Mouse (Mus musculus) forebrain, postnatal 0 days (tissue): ENCODE data around the gene Jmjd1c. TPM values are rescaled to one million over a fixed set of nuclear protein-coding genes. Genes with fewer than 3 reads are reported as not detected.

ENCODE experiments used
- ATAC-seq: fragments of 200-750 bp; cut with Nextera tagmentation; 2 replicates; pipeline ENCODE4 v1.8.0; 2017; ENCODE audit warnings: mild to moderate bottlenecking, moderate library complexity
- DNase-seq: peaks from one replicate; pipeline ENCODE4 v3.0.0-alpha.2; 2015
- H3K27ac ChIP-seq: fragments of 300-500 bp; sonication (generic); 2 replicates; pipeline ENCODE4 v1.5.1; 2014; ENCODE audit warnings: low read depth, mild to moderate bottlenecking, antibody characterized with exemption, low read length, moderate library complexity, mixed read lengths
- H3K27me3 ChIP-seq: fragments of 300-500 bp; sonication (generic); 2 replicates; pipeline ENCODE4 v1.6.1; 2014; ENCODE audit warnings: mild to moderate bottlenecking, low read length, mixed read lengths; ENCODE audit not compliant: insufficient read depth
- H3K36me3 ChIP-seq: fragments of 300-500 bp; sonication (generic); 2 replicates; pipeline ENCODE4 v1.6.1; 2014; ENCODE audit warnings: mild to moderate bottlenecking, moderate library complexity; ENCODE audit not compliant: insufficient read depth
- H3K4me1 ChIP-seq: fragments of 300-500 bp; sonication (generic); 2 replicates; pipeline ENCODE4 v1.6.1; 2014; ENCODE audit warnings: antibody characterized with exemption; ENCODE audit not compliant: insufficient read depth
- H3K4me2 ChIP-seq: fragments of 300-500 bp; sonication (generic); 2 replicates; pipeline ENCODE4 v1.6.1; 2014; ENCODE audit warnings: low read depth, mild to moderate bottlenecking, moderate library complexity
- H3K4me3 ChIP-seq: fragments of 300-500 bp; sonication (generic); 2 replicates; pipeline ENCODE4 v1.5.1; 2014; ENCODE audit warnings: low read depth, low read length, mixed read lengths
- H3K9ac ChIP-seq: fragments of 300-500 bp; sonication (generic); 2 replicates; pipeline ENCODE4 v1.6.1; 2014; ENCODE audit warnings: mild to moderate bottlenecking
- H3K9me3 ChIP-seq: fragments of 300-500 bp; sonication (generic); 2 replicates; pipeline ENCODE4 v1.6.1; 2016; ENCODE audit warnings: low read length
- CTCF ChIP-seq: sonication (generic); IDR thresholded peaks from 2 replicates; pipeline ENCODE4 v1.5.1; 2016; ENCODE audit warnings: antibody characterized with exemption, control low read depth, low read depth
- WGBS: fragments of 180-500 bp; shearing (Covaris S2); extraction: QIAGEN DNeasy Blood & Tissue Kit; methylation state at CpG from one replicate; pipeline ENCODE4 v1.1.7; 2014; 5-methylcytosine and 5-hydroxymethylcytosine counted together
- polyA plus RNA-seq: library from polyadenylated mRNA; unstranded; fragments of >200 nt; fragmentation: Nextera tagmentation; extraction: Ambion mirVana; gene quantifications from 2 replicates; pipeline ENCODE4 v1.2.1, GENCODE M21; 2015
- total RNA-seq: library from RNA; depleted of rRNA; stranded (reverse); fragments of >200 nt; gene quantifications from 2 replicates; pipeline ENCODE4 v1.2.3, GENCODE M21; 2014

Gene Jmjd1c
- total and polyA plus RNA-seq, 2 experiments from 2014 or later, result 44.4 to 76.8 TPM

- H3K4me1 ChIP-seq, result no peaks in the 10 kb centered on the region
- no peak overlapping the region for H3K4me3 ChIP-seq
- H3K9ac ChIP-seq, result no peak overlapping the region
- no peaks in the 10 kb centered on the region for H3K27me3 ChIP-seq
- H3K9me3 ChIP-seq, result no peaks in the 10 kb centered on the region
- TF ChIP-seq CTCF, result no peak
- ATAC-seq (no peak), DNase-seq (no peak)
- no peak overlapping the region for H3K4me2 ChIP-seq
- no peak overlapping the region for H3K27ac ChIP-seq
- 86% methylated on average over 5 of the region's 5 CpGs for WGBS
- peaks cover 60% of the 10 kb centered on the region for H3K36me3 ChIP-seq
Measured at GRCm38 (mm10) chr10:67252353-67252752, 156.4 kb downstream of the Jmjd1c start.

GRCm38 (mm10) chr10:67253115-67253514 lies 157.2 kb downstream of the Jmjd1c start:
- no peaks in the 10 kb centered on the region for H3K27me3 ChIP-seq
- no peak overlapping the region for H3K9ac ChIP-seq
- no peak overlapping the region for H3K4me3 ChIP-seq
- ATAC-seq (no peak), DNase-seq (no peak)
- H3K4me1 ChIP-seq, result no peaks in the 10 kb centered on the region
- peaks cover 63% of the 10 kb centered on the region for H3K36me3 ChIP-seq
- 97% methylated on average over 1 of the region's 1 CpGs for WGBS
- no peak overlapping the region for H3K27ac ChIP-seq
- no peak overlapping the region for H3K4me2 ChIP-seq
- no peaks in the 10 kb centered on the region for H3K9me3 ChIP-seq
- TF ChIP-seq CTCF, result no peak

GRCm38 (mm10) chr10:67264852-67265251 lies 168.9 kb downstream of the Jmjd1c start:
- Histone ChIP-seq H3K4me2 (no peak overlapping the region), H3K4me1 (no peaks in the 10 kb centered on the region), H3K9ac (no peak overlapping the region), H3K4me3 (no peak overlapping the region), H3K27me3 (no peaks in the 10 kb centered on the region), H3K9me3 (no peaks in the 10 kb centered on the region), H3K36me3 (peaks cover 34% of the 10 kb centered on the region), H3K27ac (no peak overlapping the region)
- peak; percentile 72 for TF ChIP-seq CTCF
- DNase-seq (peak; percentile 66), ATAC-seq (no peak)
- WGBS, result 58% methylated on average over 1 of the region's 1 CpGs

- no peak for TF ChIP-seq CTCF
- peaks cover 14% of the 10 kb centered on the region for H3K36me3 ChIP-seq
- no peak overlapping the region for H3K9ac ChIP-seq
- H3K4me2 ChIP-seq, result no peak overlapping the region
- no peaks in the 10 kb centered on the region for H3K27me3 ChIP-seq
- DNase-seq, result no peak
- no peak overlapping the region for H3K4me3 ChIP-seq
- H3K27ac ChIP-seq, result no peak overlapping the region
- no peaks in the 10 kb centered on the region for H3K9me3 ChIP-seq
- no peaks in the 10 kb centered on the region for H3K4me1 ChIP-seq
- no peak for ATAC-seq
Measured at GRCm38 (mm10) chr10:67275916-67276315, 180.0 kb downstream of the Jmjd1c start.

GRCm38 (mm10) chr10:67281852-67282251 lies 185.9 kb downstream of the Jmjd1c start:
- no peak overlapping the region for H3K4me3 ChIP-seq

GRCm38 (mm10) chr10:67282531-67282930 lies 186.6 kb downstream of the Jmjd1c start:
- H3K9me3 ChIP-seq, result no peaks in the 10 kb centered on the region
- no peak overlapping the region for H3K4me2 ChIP-seq
- no peak for DNase-seq
- H3K27me3 ChIP-seq, result no peaks in the 10 kb centered on the region
- H3K4me1 ChIP-seq, result peaks cover 15% of the 10 kb centered on the region; the same call in 1 of the 2 replicates
- no peak for TF ChIP-seq CTCF
- no peaks in the 10 kb centered on the region for H3K36me3 ChIP-seq
- no peak overlapping the region for H3K9ac ChIP-seq
- H3K27ac ChIP-seq, result no peak overlapping the region
- no peak for ATAC-seq
- WGBS, result 82% methylated on average over 2 of the region's 2 CpGs
- no peak overlapping the region for H3K4me3 ChIP-seq

More at GRCm38 (mm10) chr10:67281852-67282251, 185.9 kb downstream of the Jmjd1c start:
- Histone ChIP-seq H3K4me2 (no peak overlapping the region), H3K4me1 (peaks cover 15% of the 10 kb centered on the region; the same call in 1 of the 2 replicates), H3K36me3 (no peaks in the 10 kb centered on the region), H3K9ac (no peak overlapping the region), H3K9me3 (no peaks in the 10 kb centered on the region), H3K27me3 (no peaks in the 10 kb centered on the region), H3K27ac (no peak overlapping the region)
- 72% methylated on average over 8 of the region's 8 CpGs for WGBS
- ATAC-seq, result no peak
- DNase-seq, result no peak
- TF ChIP-seq CTCF, result no peak

GRCm38 (mm10) chr10:67283516-67283915 lies 187.6 kb downstream of the Jmjd1c start:
- TF ChIP-seq CTCF, result no peak
- DNase-seq, result no peak
- Histone ChIP-seq H3K27me3 (no peaks in the 10 kb centered on the region), H3K36me3 (no peaks in the 10 kb centered on the region), H3K4me2 (peak overlapping the region; percentile 82; the same call in 1 of the 2 replicates), H3K9me3 (no peaks in the 10 kb centered on the region), H3K9ac (peak overlapping the region; percentile 18; the same call in 1 of the 2 replicates), H3K4me1 (peaks cover 15% of the 10 kb centered on the region; the same call in 1 of the 2 replicates), H3K27ac (no peak overlapping the region), H3K4me3 (no peak overlapping the region)
- no peak for ATAC-seq
- 88% methylated on average over 9 of the region's 9 CpGs for WGBS

- Histone ChIP-seq H3K4me1 (peaks cover 15% of the 10 kb centered on the region; the same call in 1 of the 2 replicates), H3K4me3 (peak overlapping the region; percentile 82), H3K27ac (peak overlapping the region; percentile 79), H3K27me3 (no peaks in the 10 kb centered on the region), H3K4me2 (peak overlapping the region; percentile 82), H3K9ac (peak overlapping the region; percentile 86), H3K9me3 (no peaks in the 10 kb centered on the region), H3K36me3 (no peaks in the 10 kb centered on the region)
- no peak for TF ChIP-seq CTCF
- DNase-seq (peak; percentile 5), ATAC-seq (no peak)
- 3% methylated on average over 10 of the region's 10 CpGs for WGBS
Measured at GRCm38 (mm10) chr10:67284311-67284710, 188.4 kb downstream of the Jmjd1c start.
